Mouse (Mus musculus) forebrain, embryonic 10.5 days (tissue): ENCODE measurements around the gene Ssc5d. TPM values are rescaled to one million over a fixed set of nuclear protein-coding genes. Genes with fewer than 3 reads are reported as not detected.
"Not testable (repeated sequence)": the region's sequence is repeated elsewhere in the genome, so short reads cannot be mapped to it uniquely, and the experiment has no call there.

ENCODE experiments used
- DNase-seq: peaks from one replicate; pipeline ENCODE4 v3.0.0-alpha.2; 2017; ENCODE audit warnings: low spot score; ENCODE audit errors: extremely low spot score
- H3K27ac ChIP-seq: fragments of 300-500 bp; sonication (generic); 2 replicates; pipeline ENCODE4 v1.5.1; 2016; ENCODE audit warnings: mild to moderate bottlenecking
- H3K27me3 ChIP-seq: fragments of 300-500 bp; sonication (generic); 2 replicates; pipeline ENCODE4 v1.6.1; 2016; ENCODE audit warnings: mild to moderate bottlenecking; ENCODE audit not compliant: poor library complexity, severe bottlenecking
- H3K36me3 ChIP-seq: fragments of 300-500 bp; sonication (generic); replicated peaks from 2 replicates; pipeline ENCODE4 v1.6.1; 2016; ENCODE audit warnings: mild to moderate bottlenecking, moderate library complexity
- H3K4me1 ChIP-seq: fragments of 300-500 bp; sonication (generic); 2 replicates; pipeline ENCODE4 v1.6.1; 2016
- H3K4me3 ChIP-seq: fragments of 300-500 bp; sonication (generic); 2 replicates; pipeline ENCODE4 v1.5.1; 2016; ENCODE audit warnings: mild to moderate bottlenecking, moderate library complexity
- H3K9me3 ChIP-seq: fragments of 300-500 bp; sonication (generic); 2 replicates; pipeline ENCODE4 v1.6.1; 2016; ENCODE audit warnings: mild to moderate bottlenecking, moderate library complexity
- WGBS: fragments of 180-500 bp; shearing (Covaris S2); methylation state at CpG from one replicate; pipeline ENCODE4 v1.1.7; 2016; 5-methylcytosine and 5-hydroxymethylcytosine counted together
- polyA plus RNA-seq: library from polyadenylated mRNA; unstranded; fragments of >200 nt; fragmentation: Nextera tagmentation; extraction: Ambion mirVana; gene quantifications from 2 replicates; pipeline ENCODE4 v1.2.1, GENCODE M21; 2016

The Ssc5d gene
- polyA plus RNA-seq: 1.2 and 1.3 TPM in 2 replicates

- Histone ChIP-seq H3K4me3 (peak within 1 kb of the TSS; percentile 53), H3K9me3 (0 out of 2 replicates have a peak, but pooled peaks cover 4% of the 10 kb centered on the region), H3K27ac (peak within 1 kb of the TSS; percentile 92), H3K36me3 (peaks cover 11% of the 10 kb centered on the region), H3K4me1 (peaks cover 70% of the 10 kb centered on the region), H3K27me3 (no peaks in the 10 kb centered on the region)
- DNase-seq: peak; percentile 53
- 2% methylated on average over 6 of the region's 6 CpGs for WGBS
Measured at GRCm38 (mm10) chr7:4925441-4926381, at the start of gene Ssc5d. Gene Ssc5d, plus strand, starts transcription at chr7:4925785.

- Histone ChIP-seq H3K27ac (peak within 1 kb of the TSS; percentile 81), H3K4me3 (peak within 1 kb of the TSS; percentile 65), H3K27me3 (no peaks in the 10 kb centered on the region), H3K9me3 (no peaks in the 10 kb centered on the region; the same call in 1 of the 2 replicates), H3K36me3 (no peaks in the 10 kb centered on the region), H3K4me1 (peaks cover 25% of the 10 kb centered on the region)
- peak; percentile 95 for DNase-seq
- WGBS: under 1% methylated on average over 22 of the region's 22 CpGs
Measured at GRCm38 (mm10) chr7:4876753-4877221, 48.8 kb upstream of the Ssc5d start, which contains the start of gene Isoc2a. Gene Isoc2a, plus strand, starts transcription at chr7:4877153.

DNA sequence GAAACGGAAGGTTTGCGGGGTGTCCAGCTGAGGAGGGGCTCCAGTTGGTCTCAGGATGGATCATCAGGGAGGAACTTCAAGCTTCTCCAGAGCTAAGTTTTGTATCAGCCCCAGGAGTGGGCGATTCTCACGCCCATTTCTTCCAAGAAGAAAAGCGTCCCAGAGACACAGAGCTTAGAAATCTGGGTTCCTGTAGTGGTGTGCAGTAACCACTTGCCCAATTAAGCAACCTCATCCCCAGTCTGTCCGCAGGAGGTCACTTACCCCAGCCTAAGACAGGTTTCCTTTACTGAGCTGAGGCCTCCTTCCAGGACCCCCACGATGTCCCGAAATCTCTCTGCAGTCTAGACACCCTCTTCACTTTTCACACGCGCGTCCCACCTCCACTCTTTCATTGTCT is 48.4 kb upstream of the Ssc5d start:
- H3K9me3 ChIP-seq: peaks cover 3% of the 10 kb centered on the region
- no peak for DNase-seq
- peak overlapping the region; percentile 65 for H3K4me3 ChIP-seq
- H3K4me1 ChIP-seq: peaks cover 25% of the 10 kb centered on the region
- no peaks in the 10 kb centered on the region for H3K27me3 ChIP-seq
- no peaks in the 10 kb centered on the region; the same call in 1 of the 2 replicates for H3K36me3 ChIP-seq
- WGBS: 7% methylated on average over 11 of the region's 11 CpGs
- peak overlapping the region; percentile 81 for H3K27ac ChIP-seq

- no peak overlapping the region for H3K27ac ChIP-seq
- 0 out of 2 replicates have a peak overlapping the region, but pooled peaks have one; percentile 65 for H3K4me3 ChIP-seq
- peaks cover 3% of the 10 kb centered on the region for H3K9me3 ChIP-seq
- no peaks in the 10 kb centered on the region for H3K27me3 ChIP-seq
- H3K4me1 ChIP-seq: peaks cover 25% of the 10 kb centered on the region
- no peaks in the 10 kb centered on the region; the same call in 1 of the 2 replicates for H3K36me3 ChIP-seq
- DNase-seq: no peak
Measured at GRCm38 (mm10) chr7:4878186-4878585, 47.4 kb upstream of the Ssc5d start.

GRCm38 (mm10) chr7:4879036-4879435 is 46.5 kb upstream of the Ssc5d start:
- not testable (repeated sequence) for H3K27ac ChIP-seq, H3K4me3 ChIP-seq, H3K9me3 ChIP-seq, DNase-seq, H3K36me3 ChIP-seq, H3K27me3 ChIP-seq
- peaks cover 25% of the 10 kb centered on the region for H3K4me1 ChIP-seq
- 90% methylated on average over 1 of the region's 1 CpGs for WGBS

- H3K27me3 ChIP-seq: no peaks in the 10 kb centered on the region
- no peak overlapping the region for H3K27ac ChIP-seq
- 88% methylated on average over 4 of the region's 4 CpGs for WGBS
- no peaks in the 10 kb centered on the region for H3K4me1 ChIP-seq
- H3K4me3 ChIP-seq: no peak overlapping the region
- no peaks in the 10 kb centered on the region; the same call in 1 of the 2 replicates for H3K36me3 ChIP-seq
- DNase-seq: no peak
- H3K9me3 ChIP-seq: peaks cover 12% of the 10 kb centered on the region
Measured at GRCm38 (mm10) chr7:4886680-4887079, 38.9 kb upstream of the Ssc5d start.

DNA sequence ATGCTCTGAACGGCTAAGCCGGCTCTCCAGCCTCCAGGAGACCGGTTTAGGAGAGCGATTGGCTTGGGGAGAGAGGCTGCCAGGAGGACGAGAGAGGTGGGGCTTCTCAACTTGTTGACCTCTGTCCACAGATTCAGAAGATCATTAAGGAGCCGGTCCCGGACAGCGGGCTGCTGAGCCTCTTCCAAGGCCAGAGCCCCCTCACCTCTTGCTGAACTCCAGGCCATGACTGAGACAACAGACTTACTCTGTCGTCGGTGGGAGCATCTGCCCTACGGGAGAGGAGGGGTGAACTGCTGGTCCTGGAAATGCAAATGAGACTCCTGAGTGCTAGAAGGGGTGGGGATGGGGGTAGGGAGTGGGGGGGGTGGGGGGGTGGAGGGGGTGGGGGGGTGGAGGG is 30.4 kb upstream of the Ssc5d start:
- H3K9me3 ChIP-seq: no peaks in the 10 kb centered on the region
- 77% methylated on average over 11 of the region's 11 CpGs for WGBS
- H3K27ac ChIP-seq: no peak overlapping the region
- no peak overlapping the region for H3K4me3 ChIP-seq
- H3K4me1 ChIP-seq: peaks cover 13% of the 10 kb centered on the region
- DNase-seq: no peak
- H3K36me3 ChIP-seq: peaks cover 3% of the 10 kb centered on the region
- H3K27me3 ChIP-seq: peaks cover 26% of the 10 kb centered on the region

DNA sequence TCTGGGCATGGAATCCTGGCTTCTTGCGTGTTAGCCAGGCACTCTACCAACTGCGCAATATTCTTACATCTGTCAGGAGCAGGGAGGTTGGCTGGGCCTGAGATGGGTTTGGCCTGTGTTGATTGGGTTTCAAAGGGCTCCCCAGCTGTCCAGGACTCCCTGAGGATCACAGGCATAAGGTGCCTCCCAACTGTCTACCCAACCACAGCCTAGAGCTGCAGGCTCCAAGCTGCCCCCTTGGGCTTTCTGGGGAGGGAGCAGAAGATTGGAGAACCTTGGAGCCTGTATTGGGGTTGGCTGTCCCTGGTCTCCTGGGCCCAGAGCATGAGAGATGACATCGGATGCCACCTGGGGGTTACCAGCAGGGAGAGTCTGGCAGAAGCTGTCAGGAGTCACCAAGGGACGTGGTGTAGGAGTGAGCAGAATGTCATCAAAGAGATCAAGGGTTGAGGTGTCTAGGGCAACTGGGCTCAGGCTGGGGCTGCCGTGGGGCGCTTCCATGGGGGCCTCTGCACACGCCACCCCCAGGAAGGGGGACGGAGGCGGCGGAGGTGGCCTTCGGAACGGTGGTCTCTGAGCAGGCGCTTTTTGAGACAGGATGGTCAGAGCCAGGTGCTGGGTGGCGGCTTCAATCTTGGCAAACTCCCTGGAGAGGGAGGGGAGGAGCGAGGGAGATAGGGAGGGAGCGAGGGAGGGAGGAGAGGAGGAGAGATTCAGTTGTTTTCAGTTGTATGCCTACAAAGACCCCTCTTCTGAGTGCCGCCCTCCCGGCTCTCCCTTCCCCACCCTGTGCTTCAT is 26.5 kb upstream of the Ssc5d start:
- Histone ChIP-seq H3K27ac (peak overlapping the region; percentile 21; the same call in 1 of the 2 replicates), H3K4me3 (peak overlapping the region; percentile 39), H3K27me3 (peaks cover 37% of the 10 kb centered on the region), H3K4me1 (peaks cover 23% of the 10 kb centered on the region), H3K36me3 (no peaks in the 10 kb centered on the region), H3K9me3 (peaks cover 6% of the 10 kb centered on the region)
- 23% methylated on average over 18 of the region's 18 CpGs for WGBS
- DNase-seq: no peak

GRCm38 (mm10) chr7:4899649-4900522 is 25.7 kb upstream of the Ssc5d start:
- peak overlapping the region; percentile 39 for H3K4me3 ChIP-seq
- 9% methylated on average over 19 of the region's 19 CpGs for WGBS
- peaks cover 23% of the 10 kb centered on the region for H3K4me1 ChIP-seq
- H3K36me3 ChIP-seq: no peaks in the 10 kb centered on the region
- H3K9me3 ChIP-seq: peaks cover 9% of the 10 kb centered on the region
- peak overlapping the region; percentile 21; the same call in 1 of the 2 replicates for H3K27ac ChIP-seq
- peaks cover 37% of the 10 kb centered on the region for H3K27me3 ChIP-seq
- no peak for DNase-seq

DNA sequence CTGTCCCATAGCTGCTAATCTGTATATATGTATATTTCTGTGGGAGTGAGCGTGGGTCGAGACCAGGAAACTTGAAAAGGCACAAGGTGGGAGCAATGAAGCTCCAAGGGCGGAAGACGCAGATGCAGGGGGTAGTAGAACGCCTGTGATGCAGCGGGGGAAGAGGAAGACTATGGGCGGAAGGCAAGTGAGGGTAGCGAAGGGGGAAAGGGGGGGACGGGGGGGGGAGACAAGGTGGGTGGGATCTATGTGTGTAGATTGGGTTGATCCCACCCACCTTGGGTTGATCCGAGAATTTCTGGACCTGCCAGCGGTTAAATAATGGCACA is 25.1 kb upstream of the Ssc5d start:
- peak overlapping the region; percentile 39 for H3K4me3 ChIP-seq
- peaks cover 9% of the 10 kb centered on the region for H3K9me3 ChIP-seq
- peaks cover 37% of the 10 kb centered on the region for H3K27me3 ChIP-seq
- no peak overlapping the region for H3K27ac ChIP-seq
- H3K4me1 ChIP-seq: peaks cover 23% of the 10 kb centered on the region
- 17% methylated on average over 11 of the region's 11 CpGs for WGBS
- no peaks in the 10 kb centered on the region for H3K36me3 ChIP-seq
- no peak for DNase-seq

GRCm38 (mm10) chr7:4901171-4901570 is 24.4 kb upstream of the Ssc5d start:
- 43% methylated on average over 8 of the region's 8 CpGs for WGBS
- DNase-seq: no peak
- Histone ChIP-seq H3K4me3 (peak overlapping the region; percentile 39; the same call in 1 of the 2 replicates), H3K27ac (no peak overlapping the region), H3K27me3 (peaks cover 37% of the 10 kb centered on the region), H3K9me3 (peaks cover 9% of the 10 kb centered on the region), H3K4me1 (peaks cover 25% of the 10 kb centered on the region), H3K36me3 (no peaks in the 10 kb centered on the region)

GRCm38 (mm10) chr7:4902404-4902803 is 23.2 kb upstream of the Ssc5d start:
- no peak for DNase-seq
- 82% methylated on average over 9 of the region's 9 CpGs for WGBS
- Histone ChIP-seq H3K27me3 (peaks cover 44% of the 10 kb centered on the region), H3K9me3 (peaks cover 9% of the 10 kb centered on the region), H3K4me1 (peaks cover 38% of the 10 kb centered on the region), H3K4me3 (no peak overlapping the region), H3K36me3 (no peaks in the 10 kb centered on the region), H3K27ac (no peak overlapping the region)
